Mouse (Mus musculus) kidney, postnatal 4 days (tissue): ENCODE results near the gene Trp53tg5.

Experiments used
- DNase-seq, 2 experiments: peaks; one replicate each; pipeline ENCODE4 v3.0.0; 2021; ENCODE audit warnings: mixed read lengths in 2 of 2

Gene Trp53tg5

DNA sequence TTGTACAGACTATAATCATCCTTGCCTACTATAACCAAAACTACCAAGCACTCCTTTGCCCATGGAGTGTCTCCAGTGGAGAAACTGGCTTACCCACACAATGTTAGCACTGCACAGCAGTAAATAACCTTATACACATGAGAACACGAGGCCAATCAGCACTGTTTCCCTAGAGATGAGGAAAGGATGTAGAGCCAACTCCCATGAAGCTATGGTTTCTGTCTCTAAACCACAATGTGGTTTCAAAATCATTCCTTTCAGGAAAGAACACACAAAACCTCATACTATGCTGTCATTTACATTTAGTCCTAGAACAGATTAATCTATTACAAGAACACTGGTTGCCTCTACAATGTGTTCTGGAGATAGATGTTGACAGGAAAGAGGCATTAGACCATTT is 22.8 kb upstream of the Trp53tg5 start:
- no peak for DNase-seq

DNA sequence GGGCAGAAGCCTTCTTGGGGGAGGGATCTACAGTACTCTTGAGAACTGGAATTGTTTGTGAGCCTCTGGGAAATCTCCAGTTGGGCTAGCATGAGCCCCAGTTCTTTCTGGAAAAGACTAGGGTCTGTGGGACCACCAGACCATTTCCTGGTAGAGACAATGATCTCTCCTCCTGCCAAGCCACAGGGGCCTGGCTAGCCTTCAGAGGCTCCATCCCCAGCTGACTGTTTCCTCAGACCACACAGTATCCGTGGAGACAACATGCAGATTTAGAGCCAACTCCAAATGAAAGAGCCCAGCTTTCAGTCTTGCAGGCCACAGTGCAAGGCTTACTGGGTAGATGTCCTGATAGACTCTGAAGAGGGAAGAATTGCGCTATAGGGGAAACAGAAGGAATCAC is 20.6 kb upstream of the Trp53tg5 start:
- DNase-seq = no peak

DNA sequence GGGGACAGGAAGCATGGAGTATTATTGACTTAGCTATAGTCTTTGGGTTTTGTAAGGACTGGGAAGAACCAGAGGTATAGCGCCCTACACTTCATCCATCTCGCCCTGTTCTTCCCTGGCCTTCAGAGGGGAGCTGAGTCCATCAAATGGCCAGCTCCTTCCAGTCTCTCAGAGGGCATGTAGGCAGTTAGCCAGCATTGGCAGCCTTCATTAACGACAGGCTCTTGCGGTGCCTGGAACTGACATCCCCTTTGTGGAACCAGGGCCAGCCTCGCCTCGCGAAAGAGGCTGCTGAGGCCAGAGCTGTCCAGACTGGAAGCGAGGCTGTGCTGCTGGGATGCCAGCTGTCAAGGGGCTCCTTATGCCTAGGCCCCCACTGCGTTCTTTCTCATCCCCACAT is 14.3 kb upstream of the Trp53tg5 start:
- DNase-seq = no peak

- DNase-seq = peak in 1 of 2 experiments; percentile 21
Observed at GRCm38 (mm10) chr2:164487115-164487527, 13.6 kb upstream of the Trp53tg5 start.

DNA sequence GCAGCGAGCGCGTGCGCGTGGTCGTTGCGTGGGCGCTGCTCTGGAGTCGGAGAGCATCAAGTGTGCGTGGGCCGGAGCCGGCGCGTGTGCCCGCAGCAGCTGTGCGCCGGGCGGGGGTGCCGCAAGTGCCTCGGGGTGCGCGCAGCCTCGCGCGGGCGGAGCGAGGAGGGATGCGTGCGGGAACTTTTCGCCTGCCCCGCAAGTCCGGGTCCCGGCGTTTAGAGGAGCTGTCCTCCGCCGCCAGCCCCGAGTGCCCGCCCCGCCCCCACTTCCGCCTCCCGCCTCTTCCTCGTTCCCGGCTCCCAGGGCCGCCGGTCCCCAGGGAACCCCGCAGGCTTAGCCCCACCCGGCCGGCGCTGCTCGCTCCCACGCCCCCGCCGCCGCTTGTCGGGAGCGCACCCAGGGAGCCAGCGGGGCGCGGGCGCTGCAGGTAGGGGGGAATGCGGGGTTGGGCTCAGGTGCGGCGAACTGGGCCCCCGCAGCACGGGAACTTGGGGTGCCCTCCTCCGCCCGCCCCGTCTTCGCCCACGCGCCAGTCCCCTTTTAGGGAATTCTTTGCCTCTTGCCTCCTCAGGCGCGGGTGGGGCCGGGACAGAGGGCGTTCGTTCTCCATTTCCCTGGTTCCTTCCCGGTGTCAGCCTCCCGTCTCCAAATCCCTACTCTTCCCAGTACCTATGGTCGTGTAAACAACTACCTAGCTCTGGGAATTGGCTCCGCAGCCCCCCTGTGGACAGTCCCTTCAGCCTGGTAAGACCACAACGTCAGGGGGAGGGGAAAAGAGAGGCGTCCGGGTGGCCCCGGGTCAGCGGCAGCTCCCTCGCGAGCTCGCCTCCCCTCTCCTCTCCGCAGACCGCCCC is 13.0 kb upstream of the Trp53tg5 start:
- DNase-seq = peak; percentile 77 to 83

DNA sequence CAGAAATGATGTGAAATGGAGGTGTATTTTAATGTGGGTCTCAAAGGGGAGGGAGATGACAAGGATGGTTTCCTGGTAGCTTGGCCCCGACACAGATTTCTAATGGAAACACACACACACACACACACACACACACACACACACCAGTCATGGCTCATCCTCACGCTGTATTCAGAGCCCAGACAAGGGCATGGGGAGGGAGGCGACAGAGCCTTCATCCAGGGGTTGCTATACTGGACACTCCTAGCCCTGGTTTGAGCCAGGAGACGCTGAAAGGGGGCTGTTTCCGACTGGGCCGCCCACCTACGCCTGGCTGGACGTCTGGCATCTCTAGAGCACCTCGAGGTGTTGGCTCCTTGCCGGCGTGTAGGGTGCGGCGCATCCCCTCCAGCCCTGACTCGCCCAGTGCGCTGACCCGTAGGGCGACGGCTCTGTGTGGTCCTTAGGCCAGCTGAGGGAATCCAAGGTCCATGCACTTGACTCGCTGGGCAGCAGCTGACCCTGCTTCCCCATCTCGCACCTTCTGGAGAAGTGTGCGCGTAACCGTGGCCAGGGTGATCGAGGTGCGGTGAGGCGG is 12.2 kb upstream of the Trp53tg5 start, which contains the start of gene Dbndd2:
TSS of gene Dbndd2 (plus strand) at position 426 of the 577 bp plus-strand sequence.
- peak; percentile 76 to 87 for DNase-seq

- peak; percentile 71 to 79 for DNase-seq
Observed at GRCm38 (mm10) chr2:164470254-164470653, 3.3 kb downstream of the Trp53tg5 start.

DNA sequence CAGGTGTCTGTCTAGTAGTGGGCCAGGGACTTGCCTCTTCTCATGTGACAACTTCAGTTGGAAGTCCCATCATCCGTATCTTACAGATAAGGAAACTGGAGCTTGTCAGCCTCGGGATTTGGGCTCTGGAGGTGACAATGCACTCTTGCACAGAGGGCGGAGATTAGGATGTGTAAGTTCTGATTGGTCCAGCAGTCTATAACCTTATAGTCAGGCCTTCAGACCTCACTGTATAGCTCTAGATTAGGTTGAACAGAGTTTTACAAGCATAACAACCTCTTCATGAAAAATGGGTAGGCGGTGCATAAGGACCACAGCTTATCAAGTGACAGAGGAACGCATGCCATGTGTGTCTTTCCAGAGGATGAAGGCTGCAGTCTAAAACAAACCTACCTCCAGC is 6.7 kb downstream of the Trp53tg5 start:
- no peak for DNase-seq

- no peak for DNase-seq
Observed at GRCm38 (mm10) chr2:164465161-164465560, 8.4 kb downstream of the Trp53tg5 start.

- DNase-seq = peak; percentile 93 to 97
Observed at GRCm38 (mm10) chr2:164460745-164461551, 12.6 kb downstream of the Trp53tg5 start, which contains the start of gene Gm20458. Gene Gm20458, plus strand, starts transcription at chr2:164460967.

DNA sequence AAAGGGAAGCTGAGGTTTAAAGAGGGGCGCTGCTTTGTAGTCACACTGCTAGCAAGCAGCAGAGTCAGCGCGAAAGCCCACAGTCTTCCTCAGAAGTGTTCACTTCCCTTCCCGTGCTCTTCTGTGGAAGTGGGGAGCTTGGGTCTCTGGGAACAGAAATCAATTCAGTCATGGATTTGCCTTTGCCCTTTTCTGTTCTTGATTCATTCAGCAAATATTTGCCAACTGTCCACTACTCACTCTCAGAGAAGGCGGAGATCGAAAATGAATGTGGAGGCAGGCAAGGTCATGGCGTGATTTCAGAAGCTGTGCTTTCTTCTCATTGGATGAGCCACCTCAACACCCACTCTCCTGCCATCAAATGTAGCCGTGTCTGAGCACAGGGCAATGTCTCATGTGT is 15.0 kb downstream of the Trp53tg5 start:
- DNase-seq = no peak

- peak; percentile 44 to 68 for DNase-seq
Observed at GRCm38 (mm10) chr2:164457942-164458341, 15.6 kb downstream of the Trp53tg5 start.

DNA sequence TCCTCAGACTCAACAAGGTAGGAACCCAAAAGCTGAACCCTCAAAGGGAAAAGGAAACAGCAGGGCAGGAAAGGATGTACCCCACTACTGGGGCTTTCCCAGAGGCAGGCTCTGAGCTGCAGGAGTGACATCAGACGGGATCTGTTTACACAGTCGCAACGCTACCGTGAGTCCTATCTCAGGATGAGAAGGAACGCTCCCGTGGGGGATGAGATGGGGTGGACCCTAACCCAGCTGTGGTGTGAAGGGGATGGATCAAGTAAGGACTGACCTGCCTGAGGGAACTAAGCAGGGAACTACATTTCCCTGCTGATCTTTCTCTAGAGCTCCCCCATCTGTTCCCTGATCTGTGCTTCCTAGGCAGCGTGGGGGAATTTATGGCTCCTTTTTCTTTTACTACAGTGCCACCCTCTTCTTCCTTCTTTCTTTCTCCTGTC is 16.6 kb downstream of the Trp53tg5 start, which contains the start of gene Sys1:
TSS of gene Sys1 (plus strand) at position 101 of the 437 bp plus-strand sequence.
- peak; percentile 41 to 56 for DNase-seq

DNA sequence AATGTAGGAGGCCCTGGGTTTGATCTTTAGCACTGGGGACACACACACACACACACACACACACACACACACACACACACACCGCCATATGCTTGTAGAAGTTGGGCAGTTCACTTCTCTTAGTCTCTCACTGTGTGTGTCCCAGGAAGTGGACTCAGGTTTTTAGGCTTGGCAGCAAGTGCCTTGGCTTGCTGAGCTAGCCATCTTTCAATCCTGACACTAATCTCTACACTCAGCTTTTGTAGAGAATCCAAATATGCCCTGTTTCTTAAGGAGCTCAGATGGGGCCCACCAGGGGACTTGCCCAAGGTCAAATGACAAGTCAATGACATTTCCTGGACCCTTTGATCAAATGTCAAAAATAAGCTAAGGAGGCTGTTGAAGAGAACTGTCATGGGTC is 17.1 kb downstream of the Trp53tg5 start:
- DNase-seq = peak in 1 of 2 experiments; percentile 20

GRCm38 (mm10) chr2:164455421-164456190 is 17.9 kb downstream of the Trp53tg5 start:
- peak in 1 of 2 experiments; percentile 47 for DNase-seq

GRCm38 (mm10) chr2:164454846-164455245 is 18.7 kb downstream of the Trp53tg5 start:
- DNase-seq = peak; percentile 66 to 82

DNA sequence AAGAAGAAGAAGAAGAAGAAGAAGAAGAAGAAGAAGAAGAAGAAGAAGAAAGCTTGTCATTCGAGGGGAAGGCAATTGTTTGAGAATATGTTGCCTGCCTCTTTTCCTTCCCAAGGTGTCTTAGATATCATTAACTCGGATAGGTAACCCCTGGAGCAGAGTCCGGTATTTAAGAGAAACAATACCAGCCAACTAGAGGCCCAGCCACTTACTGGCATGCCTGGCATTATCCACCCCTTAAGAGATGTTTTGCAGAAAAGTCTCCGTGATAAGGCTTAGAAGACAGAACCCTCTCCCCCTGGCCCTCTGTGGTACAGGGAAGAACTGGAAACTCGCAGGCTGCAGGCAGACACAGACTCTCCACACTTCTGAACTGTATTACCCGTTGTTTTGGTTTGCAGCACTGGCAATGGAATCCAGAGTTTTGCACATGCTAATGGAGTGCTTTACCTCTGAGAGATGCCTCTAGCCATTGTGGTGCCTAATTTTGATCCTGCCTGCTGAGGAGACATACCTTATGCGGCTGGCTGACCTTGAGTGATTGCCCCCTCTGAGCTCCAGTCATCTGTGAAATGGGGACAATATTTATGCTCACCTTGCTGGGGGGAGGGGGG is 19.5 kb downstream of the Trp53tg5 start:
- peak in 1 of 2 experiments; percentile 28 for DNase-seq

- peak in 1 of 2 experiments; percentile 18 for DNase-seq
Observed at GRCm38 (mm10) chr2:164453047-164453757, 20.3 kb downstream of the Trp53tg5 start.

DNA sequence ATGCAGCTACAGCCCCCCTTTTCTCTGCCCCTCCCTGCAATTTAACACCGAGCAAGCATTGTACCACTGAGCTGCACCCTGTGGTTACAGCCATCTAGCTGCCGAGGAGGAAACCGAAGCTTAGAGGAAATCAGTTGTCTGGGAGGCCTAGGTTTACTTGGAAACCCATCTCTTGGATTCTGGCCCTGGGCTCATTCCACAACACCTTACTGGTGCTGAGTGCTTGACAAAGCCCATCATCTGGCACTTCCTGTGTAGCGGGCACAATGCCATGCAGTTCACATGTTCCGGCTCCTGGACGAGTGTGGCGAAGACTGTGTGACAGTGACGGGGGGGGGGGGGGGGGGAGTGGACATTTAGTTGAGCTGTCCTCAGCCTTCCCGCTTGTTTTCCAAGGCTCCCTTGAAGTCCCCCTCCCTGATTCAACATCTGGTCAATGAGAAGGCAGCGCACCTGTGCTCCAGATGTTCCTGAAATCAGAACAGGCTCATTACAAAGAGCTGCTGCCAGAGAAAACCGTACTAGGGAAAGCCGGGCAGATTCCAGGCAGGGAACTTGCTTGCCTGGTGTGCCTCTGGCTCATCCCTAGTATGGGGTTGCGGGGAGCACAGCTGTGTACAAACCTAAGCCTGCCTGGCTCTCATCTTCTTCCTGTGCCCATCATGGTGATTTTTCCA is 21.4 kb downstream of the Trp53tg5 start:
- DNase-seq = peak in 1 of 2 experiments; percentile 18

GRCm38 (mm10) chr2:164449341-164450042 is 24.0 kb downstream of the Trp53tg5 start:
- no peak for DNase-seq
